Mouse (Mus musculus): ENCODE measurements around the gene Naip6.
"Not testable (repeated sequence)": the region's sequence is repeated elsewhere in the genome, so short reads cannot be mapped to it uniquely, and the experiment has no call there.

The Naip6 gene

DNA sequence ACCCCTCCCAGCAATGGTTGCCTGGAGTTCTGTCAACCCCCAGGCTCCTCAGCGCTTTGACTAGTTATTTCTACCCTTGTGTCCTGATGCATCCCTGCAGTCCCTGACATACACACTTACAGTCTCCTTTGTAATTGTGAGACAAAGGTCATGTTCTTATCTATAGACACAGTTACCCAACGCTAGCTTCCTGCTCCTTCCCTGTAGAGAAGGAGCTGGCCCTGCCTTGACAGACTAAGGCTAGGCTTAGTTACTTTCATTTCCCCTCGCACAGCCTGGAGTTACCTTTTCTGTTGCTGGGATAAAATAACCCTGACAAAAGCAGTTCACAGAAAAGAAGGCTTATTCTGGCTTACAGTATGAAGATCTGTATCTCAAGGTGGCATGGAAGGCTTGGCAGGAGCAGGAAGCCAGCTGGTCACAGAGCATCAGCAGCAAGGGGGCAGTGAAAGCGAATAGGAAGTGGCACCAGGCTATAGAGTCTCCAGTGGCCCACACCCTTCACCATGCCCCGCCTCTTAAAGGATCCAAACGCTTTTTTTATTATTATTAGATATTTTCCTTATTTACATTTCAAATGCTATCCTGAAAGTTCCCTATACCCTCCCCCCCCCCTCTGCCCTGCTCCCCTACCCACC, at the start of gene Naip6:
TSS of gene Naip6 (minus strand) at position 419 of the 638 bp plus-strand sequence.
- not testable (repeated sequence) for DNase-seq (ENCODE audit: extremely low read depth, low read depth)

DNA sequence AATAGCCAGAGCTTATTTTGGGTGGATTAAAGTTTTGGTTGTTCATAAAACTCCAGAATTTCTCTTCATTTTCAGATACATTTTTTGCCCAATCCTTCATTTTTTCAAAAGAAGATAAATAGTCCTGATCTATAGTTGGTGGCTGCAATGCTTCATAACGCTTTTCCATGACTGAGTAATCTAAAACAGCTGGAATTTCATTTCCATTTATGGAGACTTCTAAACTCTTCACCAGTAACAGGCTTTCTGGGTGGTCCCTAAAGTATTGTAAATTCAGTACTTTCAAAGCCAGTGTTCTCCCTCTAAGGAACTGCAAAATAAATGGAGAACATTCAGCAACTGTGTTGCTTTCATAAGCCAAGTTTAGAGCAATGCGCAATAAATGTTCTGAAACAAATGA, 34.8 kb upstream of the Naip6 start:
- not testable (repeated sequence) for DNase-seq (ENCODE audit: extremely low read depth, low read depth)

DNA sequence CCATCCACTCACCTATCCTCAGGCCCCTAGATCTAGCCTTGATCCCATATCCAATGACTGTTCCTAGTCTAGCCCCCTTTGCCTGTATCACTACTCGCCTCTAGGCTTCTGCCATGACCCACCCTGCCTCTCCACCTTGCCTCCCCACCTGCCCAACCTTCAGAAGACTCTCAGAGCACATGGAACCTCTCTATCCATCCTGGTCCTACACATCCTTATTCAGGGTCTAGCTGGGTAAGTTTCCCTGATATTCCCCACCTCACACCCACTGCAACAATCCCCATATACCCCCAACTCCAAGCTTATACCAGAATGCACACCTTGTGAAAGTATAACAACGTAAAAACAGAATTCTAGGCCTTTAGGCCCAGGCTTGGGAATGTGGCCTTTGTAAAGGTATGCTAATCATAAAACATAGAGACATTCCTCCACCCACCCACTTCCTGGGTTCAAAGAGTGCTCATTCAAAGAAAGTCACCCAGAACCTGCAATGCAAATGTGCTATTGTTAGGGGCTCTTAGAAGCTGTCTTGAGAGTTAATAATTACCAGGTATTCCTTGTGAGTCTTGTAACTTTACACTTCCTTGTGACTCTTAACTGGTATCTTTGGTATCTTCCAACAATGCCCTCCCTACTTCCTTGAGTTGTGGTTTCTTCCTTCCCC, 32.2 kb upstream of the Naip6 start:
- DNase-seq (ENCODE audit: extremely low read depth, low read depth), result not testable (repeated sequence)

DNA sequence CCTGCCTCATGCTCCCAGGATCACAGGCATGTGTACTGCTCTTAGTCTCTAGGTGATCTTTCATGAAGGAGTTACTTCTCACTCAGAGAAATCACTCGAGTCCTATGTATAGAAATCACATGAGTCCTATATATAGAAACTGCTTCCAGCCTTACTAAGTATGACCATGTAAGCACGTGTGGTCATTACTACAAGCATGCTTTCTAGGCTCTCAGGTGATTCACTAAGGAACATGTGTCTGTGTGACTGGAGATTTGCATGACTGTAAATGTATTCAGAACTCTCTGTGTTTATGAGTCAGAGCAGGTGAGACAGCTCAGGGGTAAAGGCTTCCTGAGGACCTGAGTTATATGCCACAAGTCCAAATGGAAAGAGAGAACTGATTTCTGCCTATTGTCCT, 24.3 kb upstream of the Naip6 start:
- no peak for DNase-seq (ENCODE audit: extremely low read depth, low read depth)

DNA sequence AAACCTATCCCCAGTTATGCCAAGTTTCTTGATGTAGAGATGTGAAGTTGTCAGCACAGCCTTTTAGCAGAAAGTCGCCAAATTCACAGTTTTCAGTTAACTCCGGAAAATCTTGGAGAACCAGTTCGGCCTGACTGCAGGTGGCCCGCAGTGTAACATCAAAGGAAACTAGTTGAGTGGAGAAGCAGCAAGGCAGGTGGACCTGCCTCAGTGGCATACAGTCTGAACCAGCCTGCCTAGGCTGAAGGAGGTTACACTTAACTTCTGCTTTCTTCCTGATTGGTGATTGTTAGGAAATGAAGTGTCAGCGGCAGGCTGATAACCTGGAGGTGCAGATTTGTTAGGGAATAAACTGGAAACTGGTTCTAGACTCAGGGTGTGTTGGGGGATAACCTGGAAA, 14.3 kb upstream of the Naip6 start:
- not testable (repeated sequence) for DNase-seq (ENCODE audit: extremely low read depth, low read depth)

DNA sequence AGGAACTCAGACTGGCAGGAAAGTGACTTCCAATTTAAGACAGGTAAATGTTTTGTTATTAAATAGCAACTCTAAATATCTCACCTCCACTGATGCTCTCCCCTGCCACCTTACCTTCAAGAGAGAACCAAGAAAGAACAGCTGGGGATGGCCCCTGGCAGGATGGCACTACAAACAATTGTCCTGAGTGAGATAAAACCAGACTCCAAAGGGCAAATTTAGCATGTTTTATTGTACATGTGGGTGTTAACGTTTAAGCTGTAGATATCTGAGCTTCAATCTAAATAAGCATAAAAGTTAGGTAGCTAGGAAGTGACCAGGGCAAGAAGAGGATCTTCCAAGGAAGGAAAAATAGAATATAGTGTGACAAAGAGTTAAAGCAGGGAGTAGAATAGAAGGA, 11.4 kb upstream of the Naip6 start:
- DNase-seq (ENCODE audit: extremely low read depth, low read depth), result not testable (repeated sequence)

DNA sequence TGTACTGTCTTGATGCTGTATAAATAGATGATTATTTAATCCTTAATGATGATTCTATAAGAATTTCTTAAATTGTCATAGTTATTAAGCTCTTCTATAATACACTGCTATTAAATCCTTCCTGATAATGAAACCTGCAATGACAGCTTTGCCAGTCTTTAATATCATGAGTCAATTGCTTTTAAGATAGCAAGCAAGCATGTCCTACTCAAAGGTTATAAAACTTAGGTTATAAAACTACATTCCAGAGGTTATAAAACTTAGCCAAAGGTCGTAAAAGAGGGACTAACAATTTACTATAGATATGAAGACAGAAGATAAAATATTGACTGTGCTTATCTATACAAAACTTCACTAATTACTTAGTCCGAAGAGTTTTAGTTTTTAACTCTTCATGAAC, 10.6 kb upstream of the Naip6 start:
- DNase-seq (ENCODE audit: extremely low read depth, low read depth), result not testable (repeated sequence)

DNA sequence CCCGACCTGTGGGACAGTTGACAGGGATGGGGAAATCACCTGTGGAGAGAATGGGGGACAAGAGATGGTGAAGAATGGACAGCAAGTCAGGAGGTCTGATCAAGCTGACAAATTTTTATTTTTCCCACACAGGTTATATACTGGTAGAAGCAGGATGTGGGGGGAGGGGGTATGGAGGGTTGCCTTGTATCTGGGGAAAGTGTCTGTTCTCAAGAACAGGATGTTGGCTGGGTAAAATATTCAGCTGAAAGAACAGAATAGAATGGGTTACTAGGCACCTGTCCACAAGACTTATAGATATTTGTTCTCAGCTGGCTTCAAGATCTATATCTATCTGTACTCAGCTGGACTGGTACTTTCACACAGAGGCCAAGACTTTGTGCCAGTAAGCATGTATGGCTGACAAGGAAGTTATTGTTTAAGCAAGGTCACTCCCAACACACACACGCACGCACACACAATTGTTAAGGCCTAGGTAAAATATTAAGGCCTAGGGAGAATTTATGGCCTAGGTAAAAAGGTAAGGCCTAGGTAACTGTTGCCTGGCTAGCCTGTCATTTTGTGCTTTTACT, 4.9 kb upstream of the Naip6 start:
- DNase-seq (ENCODE audit: extremely low read depth, low read depth), result not testable (repeated sequence)

DNA sequence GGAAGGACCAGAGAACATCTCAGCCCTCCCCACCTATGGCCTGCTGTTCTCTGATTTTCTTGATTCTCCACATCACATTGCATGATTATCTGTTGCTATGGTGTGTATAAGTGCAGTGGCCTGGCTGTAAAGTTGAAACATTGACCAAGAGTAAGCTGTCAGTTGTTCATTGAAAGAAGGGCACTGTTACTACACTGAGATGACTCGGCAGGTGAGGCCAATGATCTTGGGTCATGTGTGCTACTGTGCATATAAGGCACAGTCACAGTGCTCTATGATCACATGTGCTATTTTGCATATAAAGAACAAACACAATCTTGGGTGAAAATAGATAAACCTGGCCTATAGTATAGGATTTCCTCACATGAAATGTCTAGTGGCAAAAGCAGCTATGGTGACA, 32.9 kb downstream of the Naip6 start:
- DNase-seq (ENCODE audit: extremely low read depth, low read depth), result no peak

DNA sequence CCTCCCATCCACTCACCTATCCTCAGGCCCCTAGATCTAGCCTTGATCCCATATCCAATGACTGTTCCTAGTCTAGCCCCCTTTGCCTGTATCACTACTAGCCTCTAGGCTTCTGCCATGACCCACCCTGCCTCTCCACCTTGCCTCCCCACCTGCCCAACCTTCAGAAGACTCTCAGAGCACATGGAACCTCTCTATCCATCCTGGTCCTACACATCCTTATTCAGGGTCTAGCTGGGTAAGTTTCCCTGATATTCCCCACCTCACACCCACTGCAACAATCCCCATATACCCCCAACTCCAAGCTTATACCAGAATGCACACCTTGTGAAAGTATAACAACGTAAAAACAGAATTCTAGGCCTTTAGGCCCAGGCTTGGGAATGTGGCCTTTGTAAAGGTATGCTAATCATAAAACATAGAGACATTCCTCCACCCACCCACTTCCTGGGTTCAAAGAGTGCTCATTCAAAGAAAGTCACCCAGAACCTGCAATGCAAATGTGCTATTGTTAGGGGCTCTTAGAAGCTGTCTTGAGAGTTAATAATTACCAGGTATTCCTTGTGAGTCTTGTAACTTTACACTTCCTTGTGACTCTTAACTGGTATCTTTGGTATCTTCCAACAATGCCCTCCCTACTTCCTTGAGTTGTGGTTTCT, 45.9 kb downstream of the Naip6 start:
- not testable (repeated sequence) for DNase-seq (ENCODE audit: extremely low read depth, low read depth)

DNA sequence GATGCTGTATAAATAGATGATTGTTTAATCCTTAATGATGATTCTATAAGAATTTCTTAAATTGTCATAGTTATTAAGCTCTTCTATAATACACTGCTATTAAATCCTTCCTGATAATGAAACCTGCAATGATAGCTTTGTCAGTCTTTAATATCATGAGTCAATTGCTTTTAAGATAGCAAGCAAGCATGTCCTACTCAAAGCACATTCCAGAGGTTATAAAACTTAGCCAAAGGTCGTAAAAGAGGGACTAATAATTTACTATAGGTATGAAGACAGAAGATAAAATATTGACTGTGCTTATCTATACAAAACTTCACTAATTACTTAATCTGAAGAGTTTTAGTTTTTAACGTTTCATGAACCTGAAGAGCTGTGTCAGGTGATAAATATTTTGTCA, 60.5 kb downstream of the Naip6 start:
- not testable (repeated sequence) for DNase-seq (ENCODE audit: extremely low read depth, low read depth)

DNA sequence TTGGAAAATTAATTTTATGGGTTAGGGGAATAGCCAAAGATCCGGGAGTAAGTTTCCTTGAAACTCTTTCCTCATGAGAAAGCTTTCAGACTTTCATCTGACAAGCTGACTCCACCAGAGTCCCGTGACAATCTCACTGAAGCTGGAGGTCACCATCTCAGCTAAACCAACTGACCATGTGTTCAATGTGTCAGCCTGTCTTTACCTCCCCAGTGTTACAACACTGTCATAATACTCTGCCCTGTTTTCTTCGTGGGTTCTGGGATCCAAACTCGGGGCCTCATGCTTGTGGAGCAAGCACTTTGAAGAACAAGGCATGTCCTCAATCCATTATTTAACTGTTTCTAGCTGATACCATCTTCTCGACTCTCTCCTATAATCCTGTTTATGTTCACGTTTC, 61.5 kb downstream of the Naip6 start:
- DNase-seq (ENCODE audit: extremely low read depth, low read depth), result not testable (repeated sequence)

DNA sequence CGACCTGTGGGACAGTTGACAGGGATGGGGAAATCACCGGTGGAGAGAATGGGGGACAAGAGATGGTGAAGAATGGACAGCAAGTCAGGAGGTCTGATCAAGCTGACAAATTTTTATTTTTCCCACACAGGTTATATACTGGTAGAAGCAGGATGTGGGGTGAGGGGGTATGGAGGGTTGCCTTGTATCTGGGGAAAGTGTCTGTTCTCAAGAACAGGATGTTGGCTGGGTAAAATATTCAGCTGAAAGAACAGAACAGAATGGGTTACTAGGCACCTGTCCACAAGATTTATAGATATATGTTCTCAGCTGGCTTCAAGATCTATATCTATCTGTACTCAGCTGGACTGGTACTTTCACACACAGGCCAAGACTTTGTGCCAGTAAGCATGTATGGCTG, 65.6 kb downstream of the Naip6 start:
- not testable (repeated sequence) for DNase-seq (ENCODE audit: extremely low read depth, low read depth)

DNA sequence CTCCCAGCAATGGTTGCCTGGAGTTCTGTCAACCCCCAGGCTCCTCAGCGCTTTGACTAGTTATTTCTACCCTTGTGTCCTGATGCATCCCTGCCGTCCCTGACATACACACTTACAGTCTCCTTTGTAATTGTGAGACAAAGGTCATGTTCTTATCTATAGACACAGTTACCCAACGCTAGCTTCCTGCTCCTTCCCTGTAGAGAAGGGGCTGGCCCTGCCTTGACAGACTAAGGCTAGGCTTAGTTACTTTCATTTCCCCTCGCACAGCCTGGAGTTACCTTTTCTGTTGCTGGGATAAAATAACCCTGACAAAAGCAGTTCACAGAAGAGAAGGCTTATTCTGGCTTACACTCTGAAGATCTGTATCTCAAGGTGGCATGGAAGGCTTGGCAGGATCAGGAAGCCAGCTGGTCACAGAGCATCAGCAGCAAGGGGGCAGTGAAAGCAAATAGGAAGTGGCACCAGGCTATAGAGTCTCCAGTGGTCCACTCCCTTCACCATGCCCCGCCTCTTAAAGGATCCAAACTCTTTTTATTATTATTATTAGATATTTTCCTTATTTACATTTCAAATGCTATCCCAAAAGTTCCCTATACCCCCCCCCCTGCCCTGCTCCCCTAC, 70.5 kb downstream of the Naip6 start:
- DNase-seq (ENCODE audit: extremely low read depth, low read depth), result peak; percentile 4

DNA sequence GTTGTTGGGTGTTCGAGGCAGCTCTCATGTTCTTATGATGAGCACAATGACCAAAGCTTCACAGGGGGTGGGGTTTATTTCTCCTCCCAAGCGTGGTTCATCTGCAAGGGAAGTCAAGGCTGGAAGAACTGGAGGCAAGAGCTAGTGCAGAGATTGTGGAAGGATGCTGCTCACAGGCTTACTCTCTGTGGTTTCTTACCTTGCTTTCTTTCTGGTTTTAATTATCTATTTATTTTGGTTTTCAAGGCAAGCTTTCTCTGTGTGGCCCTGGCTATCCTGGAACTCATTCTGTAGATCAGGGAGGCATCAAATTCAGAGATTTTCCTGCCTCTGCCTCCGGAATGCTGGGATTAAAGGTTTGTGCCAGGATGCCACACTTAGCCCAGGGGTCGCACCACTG, 71.3 kb downstream of the Naip6 start, which contains the start of gene Naip5:
TSS of gene Naip5 (minus strand) at position 101 of the 400 bp plus-strand sequence.
- not testable (repeated sequence) for DNase-seq (ENCODE audit: extremely low read depth, low read depth)

DNA sequence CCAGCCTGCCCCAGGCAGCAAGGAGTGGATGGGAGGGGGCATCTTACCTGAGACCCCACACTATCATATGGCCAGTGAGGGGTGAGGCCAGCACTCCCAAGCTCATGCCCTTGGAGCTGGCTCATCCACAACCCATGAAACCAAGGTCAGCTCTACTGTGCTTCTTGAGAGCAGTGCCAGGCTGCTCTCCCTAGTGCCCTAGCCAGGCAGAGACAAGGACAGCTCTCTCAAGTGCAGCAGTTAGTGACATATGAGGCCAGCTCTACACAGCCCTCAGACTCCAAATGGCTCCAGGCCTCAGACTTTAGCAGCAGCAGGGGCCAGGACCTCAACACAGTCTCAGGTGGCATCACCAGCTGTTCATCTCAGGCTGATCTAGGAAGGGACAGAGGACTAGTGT, 73.8 kb downstream of the Naip6 start:
- DNase-seq (ENCODE audit: extremely low read depth, low read depth), result no peak

Data from MEL-GATA-1-ER (cell line).